Mouse (Mus musculus): ENCODE results near the gene Ptprd. TPM values are rescaled to one million over a fixed set of nuclear protein-coding genes. Genes with fewer than 3 reads are reported as not detected.

Gene Ptprd
- polyA plus RNA-seq, 1 experiment: 0.15 TPM

GRCm38 (mm10) chr4:76014151-76014840 is 2197.5 kb downstream of the Ptprd start:
- Histone ChIP-seq H3K4me3 (ENCODE audit: extremely low read depth, insufficient read depth, insufficient read length) (no peak overlapping the region), H3K27me3 (ENCODE audit: control insufficient read depth, insufficient read depth, low read length) (no peaks in the 10 kb centered on the region), H3K4me1 (ENCODE audit: control insufficient read depth, insufficient read depth, insufficient read length) (no peaks in the 10 kb centered on the region), H3K27ac (ENCODE audit: insufficient read depth, low read length) (no peak overlapping the region), H3K36me3 (ENCODE audit: control insufficient read depth, insufficient read depth, low read length) (no peaks in the 10 kb centered on the region)
- TF ChIP-seq POLR2A (IDR thresholded peaks at IDR 0.05; ENCODE audit: low read depth, low read length): no peak
- TF ChIP-seq CTCF (IDR thresholded peaks at IDR 0.05; ENCODE audit: extremely low read depth, insufficient read depth, insufficient read length, insufficient replicate concordance): no peak
- no peak for DNase-seq (ENCODE audit: low read depth in 1 of 2, low spot score in 2 of 2)
- 76% methylated on average over 3 of the region's 3 CpGs for WGBS

- 88% methylated on average over 4 of the region's 4 CpGs for WGBS
- TF ChIP-seq CTCF (IDR thresholded peaks at IDR 0.05; ENCODE audit: extremely low read depth, insufficient read depth, insufficient read length, insufficient replicate concordance) (no peak), POLR2A (IDR thresholded peaks at IDR 0.05; ENCODE audit: low read depth, low read length) (no peak)
- Histone ChIP-seq H3K27me3 (ENCODE audit: control insufficient read depth, insufficient read depth, low read length) (no peaks in the 10 kb centered on the region), H3K4me3 (ENCODE audit: extremely low read depth, insufficient read depth, insufficient read length) (no peak overlapping the region), H3K27ac (ENCODE audit: insufficient read depth, low read length) (no peak overlapping the region), H3K4me1 (ENCODE audit: control insufficient read depth, insufficient read depth, insufficient read length) (no peaks in the 10 kb centered on the region), H3K36me3 (ENCODE audit: control insufficient read depth, insufficient read depth, low read length) (no peaks in the 10 kb centered on the region)
- no peak for DNase-seq (ENCODE audit: low read depth in 1 of 2, low spot score in 2 of 2)
Measured at GRCm38 (mm10) chr4:76008580-76008979, 2203.2 kb downstream of the Ptprd start.

GRCm38 (mm10) chr4:76007219-76007618 is 2204.5 kb downstream of the Ptprd start:
- Histone ChIP-seq H3K4me1 (ENCODE audit: control insufficient read depth, insufficient read depth, insufficient read length) (no peaks in the 10 kb centered on the region), H3K4me3 (ENCODE audit: extremely low read depth, insufficient read depth, insufficient read length) (no peak overlapping the region), H3K27ac (ENCODE audit: insufficient read depth, low read length) (no peak overlapping the region), H3K36me3 (ENCODE audit: control insufficient read depth, insufficient read depth, low read length) (no peaks in the 10 kb centered on the region), H3K27me3 (ENCODE audit: control insufficient read depth, insufficient read depth, low read length) (no peaks in the 10 kb centered on the region)
- WGBS: 94% methylated on average over 3 of the region's 3 CpGs
- TF ChIP-seq CTCF (IDR thresholded peaks at IDR 0.05; ENCODE audit: extremely low read depth, insufficient read depth, insufficient read length, insufficient replicate concordance) (no peak), POLR2A (IDR thresholded peaks at IDR 0.05; ENCODE audit: low read depth, low read length) (no peak)
- DNase-seq (ENCODE audit: low read depth in 1 of 2, low spot score in 2 of 2): no peak

GRCm38 (mm10) chr4:76006717-76007116 is 2205.0 kb downstream of the Ptprd start:
- H3K27ac ChIP-seq (ENCODE audit: insufficient read depth, low read length): no peak overlapping the region
- H3K4me3 ChIP-seq (ENCODE audit: extremely low read depth, insufficient read depth, insufficient read length): no peak overlapping the region
- TF ChIP-seq CTCF (IDR thresholded peaks at IDR 0.05; ENCODE audit: extremely low read depth, insufficient read depth, insufficient read length, insufficient replicate concordance) (no peak), POLR2A (IDR thresholded peaks at IDR 0.05; ENCODE audit: low read depth, low read length) (no peak)
- no peaks in the 10 kb centered on the region for H3K27me3 ChIP-seq (ENCODE audit: control insufficient read depth, insufficient read depth, low read length)
- H3K4me1 ChIP-seq (ENCODE audit: control insufficient read depth, insufficient read depth, insufficient read length): no peaks in the 10 kb centered on the region
- no peak for DNase-seq (ENCODE audit: low read depth in 1 of 2, low spot score in 2 of 2)
- WGBS: 59% methylated on average over 3 of the region's 3 CpGs
- no peaks in the 10 kb centered on the region for H3K36me3 ChIP-seq (ENCODE audit: control insufficient read depth, insufficient read depth, low read length)

GRCm38 (mm10) chr4:76004161-76004560 is 2207.6 kb downstream of the Ptprd start:
- WGBS: 92% methylated on average over 2 of the region's 2 CpGs
- no peak overlapping the region for H3K4me3 ChIP-seq (ENCODE audit: extremely low read depth, insufficient read depth, insufficient read length)
- no peak for DNase-seq (ENCODE audit: low read depth in 1 of 2, low spot score in 2 of 2)
- no peaks in the 10 kb centered on the region for H3K27me3 ChIP-seq (ENCODE audit: control insufficient read depth, insufficient read depth, low read length)
- no peak for TF ChIP-seq POLR2A (IDR thresholded peaks at IDR 0.05; ENCODE audit: low read depth, low read length)
- no peak for TF ChIP-seq CTCF (IDR thresholded peaks at IDR 0.05; ENCODE audit: extremely low read depth, insufficient read depth, insufficient read length, insufficient replicate concordance)
- H3K36me3 ChIP-seq (ENCODE audit: control insufficient read depth, insufficient read depth, low read length): no peaks in the 10 kb centered on the region
- H3K27ac ChIP-seq (ENCODE audit: insufficient read depth, low read length): no peak overlapping the region
- H3K4me1 ChIP-seq (ENCODE audit: control insufficient read depth, insufficient read depth, insufficient read length): no peaks in the 10 kb centered on the region

GRCm38 (mm10) chr4:76000258-76000657 is 2211.5 kb downstream of the Ptprd start:
- WGBS: 86% methylated on average over 2 of the region's 2 CpGs
- Histone ChIP-seq H3K4me1 (ENCODE audit: control insufficient read depth, insufficient read depth, insufficient read length) (no peaks in the 10 kb centered on the region), H3K27me3 (ENCODE audit: control insufficient read depth, insufficient read depth, low read length) (no peaks in the 10 kb centered on the region), H3K4me3 (ENCODE audit: extremely low read depth, insufficient read depth, insufficient read length) (no peak overlapping the region), H3K27ac (ENCODE audit: insufficient read depth, low read length) (no peak overlapping the region), H3K36me3 (ENCODE audit: control insufficient read depth, insufficient read depth, low read length) (no peaks in the 10 kb centered on the region)
- DNase-seq (ENCODE audit: low read depth in 1 of 2, low spot score in 2 of 2): no peak
- TF ChIP-seq CTCF (IDR thresholded peaks at IDR 0.05; ENCODE audit: extremely low read depth, insufficient read depth, insufficient read length, insufficient replicate concordance) (no peak), POLR2A (IDR thresholded peaks at IDR 0.05; ENCODE audit: low read depth, low read length) (no peak)

GRCm38 (mm10) chr4:75995841-75996240 is 2215.9 kb downstream of the Ptprd start:
- 88% methylated on average over 4 of the region's 4 CpGs for WGBS
- Histone ChIP-seq H3K36me3 (ENCODE audit: control insufficient read depth, insufficient read depth, low read length) (no peaks in the 10 kb centered on the region), H3K4me1 (ENCODE audit: control insufficient read depth, insufficient read depth, insufficient read length) (no peaks in the 10 kb centered on the region), H3K27me3 (ENCODE audit: control insufficient read depth, insufficient read depth, low read length) (no peaks in the 10 kb centered on the region), H3K27ac (ENCODE audit: insufficient read depth, low read length) (no peak overlapping the region), H3K4me3 (ENCODE audit: extremely low read depth, insufficient read depth, insufficient read length) (no peak overlapping the region)
- no peak for DNase-seq (ENCODE audit: low read depth in 1 of 2, low spot score in 2 of 2)
- TF ChIP-seq CTCF (IDR thresholded peaks at IDR 0.05; ENCODE audit: extremely low read depth, insufficient read depth, insufficient read length, insufficient replicate concordance): no peak
- no peak for TF ChIP-seq POLR2A (IDR thresholded peaks at IDR 0.05; ENCODE audit: low read depth, low read length)
